Mouse (Mus musculus): ENCODE results near the gene Lcp2. TPM values are rescaled to one million over a fixed set of nuclear protein-coding genes. Genes with fewer than 3 reads are reported as not detected.

The Lcp2 gene
- polyA plus RNA-seq, 1 experiment from 2014 or later, result 2.5 TPM

DNA sequence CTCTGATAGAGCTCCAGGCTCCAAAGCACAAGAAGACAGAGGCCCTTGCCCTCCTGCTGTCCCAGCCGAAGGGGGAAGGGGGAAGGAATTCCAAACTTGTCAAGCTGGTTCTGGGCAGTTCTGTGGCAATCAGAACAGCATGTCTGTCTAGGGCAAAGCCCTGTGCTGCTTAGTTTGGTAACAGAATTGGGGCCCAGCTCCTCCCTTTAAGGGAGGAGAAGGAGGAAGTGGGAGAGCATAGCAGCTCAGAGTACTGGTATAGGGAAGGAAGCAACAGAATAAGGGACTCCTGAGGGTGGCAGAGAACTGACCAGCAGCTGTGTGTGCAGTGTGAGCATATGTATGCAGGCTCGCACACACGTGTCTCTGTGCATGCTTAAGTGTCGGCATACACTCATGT is 25.6 kb downstream of the Lcp2 start:
- no peak overlapping the region for H3K9ac ChIP-seq (ENCODE audit: low read depth, low read length)
- no peaks in the 10 kb centered on the region for H3K27me3 ChIP-seq (ENCODE audit: control insufficient read depth, insufficient read depth, low read depth, low read length)
- H3K4me1 ChIP-seq (ENCODE audit: control insufficient read depth, insufficient read depth, low read length), result no peaks in the 10 kb centered on the region
- no peaks in the 10 kb centered on the region for H3K9me3 ChIP-seq (replicated peaks; ENCODE audit: control insufficient read depth, low read length, poor library complexity, severe bottlenecking)
- no peak overlapping the region for H3K27ac ChIP-seq (ENCODE audit: low read length)
- WGBS, result 72% methylated on average over 4 of the region's 4 CpGs
- H3K36me3 ChIP-seq (ENCODE audit: control insufficient read depth, insufficient read depth, low read length), result no peaks in the 10 kb centered on the region
- ATAC-seq, result no peak
- no peak overlapping the region for H3K4me2 ChIP-seq (ENCODE audit: low read length)
- H3K4me3 ChIP-seq (ENCODE audit: low read depth, low read length), result no peak overlapping the region

DNA sequence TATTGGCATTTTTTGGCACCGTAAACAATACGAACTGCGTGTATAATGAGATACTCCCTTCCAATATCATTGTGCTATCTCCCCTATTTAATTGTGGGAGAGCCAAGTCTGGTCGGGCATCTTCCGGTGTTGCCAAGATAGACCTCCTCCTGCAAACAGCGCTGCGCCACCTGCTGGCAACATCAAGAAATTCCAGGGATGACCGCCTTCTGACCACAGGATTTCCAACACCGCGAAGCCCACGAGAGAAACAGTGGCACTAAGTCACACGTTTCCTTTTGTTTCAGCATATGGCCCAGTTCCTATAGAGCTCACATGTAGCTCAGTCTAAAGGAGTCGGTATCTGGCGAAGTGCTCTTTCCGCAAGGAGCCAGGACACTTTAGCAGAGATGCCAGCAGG is 27.1 kb downstream of the Lcp2 start:
- 16% methylated on average over 15 of the region's 15 CpGs for WGBS
- Histone ChIP-seq H3K27me3 (ENCODE audit: control insufficient read depth, insufficient read depth, low read depth, low read length) (no peaks in the 10 kb centered on the region), H3K4me1 (ENCODE audit: control insufficient read depth, insufficient read depth, low read length) (no peaks in the 10 kb centered on the region), H3K36me3 (ENCODE audit: control insufficient read depth, insufficient read depth, low read length) (no peaks in the 10 kb centered on the region), H3K9me3 (replicated peaks; ENCODE audit: control insufficient read depth, low read length, poor library complexity, severe bottlenecking) (no peaks in the 10 kb centered on the region), H3K4me3 (ENCODE audit: low read depth, low read length) (no peak overlapping the region), H3K9ac (ENCODE audit: low read depth, low read length) (no peak overlapping the region), H3K27ac (ENCODE audit: low read length) (no peak overlapping the region), H3K4me2 (ENCODE audit: low read length) (0 out of 2 replicates have a peak overlapping the region, but pooled peaks have one; percentile 26)
- ATAC-seq, result 0 out of 2 replicates have a peak, but pooled peaks have one; percentile 36

DNA sequence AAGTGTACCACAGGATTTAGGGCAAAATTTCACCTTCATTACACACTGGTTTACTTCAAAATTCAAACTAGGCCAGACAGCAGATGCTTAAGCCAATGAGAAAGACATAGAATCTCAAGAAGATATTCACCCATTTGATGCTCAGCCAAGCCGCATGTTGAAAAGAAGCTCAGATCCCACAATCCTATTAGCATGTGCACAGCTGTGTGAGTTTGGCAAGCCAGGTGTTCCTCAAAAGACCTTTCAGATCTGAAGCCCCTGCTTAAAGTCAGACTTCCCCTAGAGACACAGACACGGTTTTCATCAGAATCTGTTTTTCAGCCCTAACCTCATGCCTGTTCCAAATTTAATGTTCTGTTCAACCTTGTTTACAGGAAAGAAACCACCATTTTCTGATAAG is 31.1 kb downstream of the Lcp2 start:
- 63% methylated on average over 2 of the region's 2 CpGs for WGBS
- H3K4me2 ChIP-seq (ENCODE audit: low read length), result no peak overlapping the region
- no peak overlapping the region for H3K9ac ChIP-seq (ENCODE audit: low read depth, low read length)
- H3K27me3 ChIP-seq (ENCODE audit: control insufficient read depth, insufficient read depth, low read depth, low read length), result no peaks in the 10 kb centered on the region
- H3K4me1 ChIP-seq (ENCODE audit: control insufficient read depth, insufficient read depth, low read length), result peaks cover 5% of the 10 kb centered on the region
- H3K4me3 ChIP-seq (ENCODE audit: low read depth, low read length), result no peak overlapping the region
- H3K9me3 ChIP-seq (replicated peaks; ENCODE audit: control insufficient read depth, low read length, poor library complexity, severe bottlenecking), result no peaks in the 10 kb centered on the region
- no peak overlapping the region for H3K27ac ChIP-seq (ENCODE audit: low read length)
- ATAC-seq, result no peak
- no peaks in the 10 kb centered on the region for H3K36me3 ChIP-seq (ENCODE audit: control insufficient read depth, insufficient read depth, low read length)

DNA sequence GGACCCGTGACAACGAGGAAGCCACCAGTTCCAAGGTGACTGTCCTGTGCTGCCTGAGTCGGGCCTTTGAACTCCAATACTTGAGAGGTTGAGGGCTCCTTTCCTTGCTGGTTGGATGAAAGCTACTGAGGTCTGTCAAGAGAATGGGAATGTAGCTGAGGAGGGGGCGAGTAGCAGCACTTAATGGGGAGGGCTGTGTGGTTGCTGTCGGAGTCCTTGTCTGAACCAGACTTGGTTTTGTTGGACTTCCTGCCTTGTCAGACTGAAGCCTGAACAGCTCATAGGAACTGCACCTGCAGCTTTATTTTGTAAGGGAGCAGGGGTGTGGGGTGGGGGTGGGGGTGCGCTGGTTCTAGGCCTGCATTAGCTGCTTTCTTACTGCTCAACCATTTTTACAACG is 31.9 kb downstream of the Lcp2 start:
- Histone ChIP-seq H3K4me1 (ENCODE audit: control insufficient read depth, insufficient read depth, low read length) (peaks cover 5% of the 10 kb centered on the region), H3K36me3 (ENCODE audit: control insufficient read depth, insufficient read depth, low read length) (no peaks in the 10 kb centered on the region), H3K27me3 (ENCODE audit: control insufficient read depth, insufficient read depth, low read depth, low read length) (no peaks in the 10 kb centered on the region), H3K27ac (ENCODE audit: low read length) (no peak overlapping the region), H3K9ac (ENCODE audit: low read depth, low read length) (no peak overlapping the region), H3K4me2 (ENCODE audit: low read length) (no peak overlapping the region), H3K4me3 (ENCODE audit: low read depth, low read length) (no peak overlapping the region), H3K9me3 (replicated peaks; ENCODE audit: control insufficient read depth, low read length, poor library complexity, severe bottlenecking) (no peaks in the 10 kb centered on the region)
- WGBS, result 90% methylated on average over 7 of the region's 7 CpGs
- no peak for ATAC-seq

DNA sequence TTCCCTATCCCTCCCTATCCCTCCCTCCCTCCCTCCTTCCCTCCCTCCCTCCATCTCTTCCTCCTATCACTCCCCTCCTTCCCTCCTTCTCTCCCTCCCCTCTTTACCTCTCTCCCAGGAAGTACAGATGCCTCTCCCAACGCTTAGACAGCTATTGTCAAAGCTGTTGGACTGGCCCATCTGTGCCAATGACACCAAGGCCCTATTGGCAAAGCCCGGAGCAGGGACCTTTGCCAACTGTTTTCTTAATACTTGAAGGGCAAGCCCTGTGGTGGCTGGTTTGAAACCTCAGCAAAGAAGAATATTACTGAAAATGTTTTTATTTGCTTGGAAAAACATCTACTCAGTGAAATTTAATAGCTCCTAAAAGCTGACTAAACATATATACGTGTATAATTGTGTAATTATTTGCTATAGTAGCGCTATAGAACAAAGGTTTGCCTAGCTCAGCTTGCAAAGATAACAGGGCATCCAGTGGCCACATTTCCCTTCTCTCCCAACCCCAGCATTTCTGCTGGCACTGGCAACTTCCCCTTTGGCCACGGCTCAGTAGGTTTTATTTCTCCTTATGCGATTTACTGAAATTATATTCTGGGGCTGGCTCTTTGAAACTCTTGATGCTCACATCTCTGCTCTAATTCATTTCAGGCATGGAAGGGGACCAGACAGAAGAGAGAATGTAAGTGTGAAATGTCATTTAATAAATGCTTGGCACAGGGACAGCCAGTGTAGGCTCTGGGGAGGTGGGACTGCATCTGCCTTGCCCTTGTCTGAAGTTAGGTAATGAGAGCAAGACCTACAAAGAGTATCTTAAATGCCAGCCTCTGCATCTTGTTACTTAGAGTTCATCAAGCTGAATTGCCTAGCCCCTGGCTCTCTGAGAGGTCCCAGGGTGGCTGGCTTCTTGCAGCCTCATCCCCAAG is 33.1 kb downstream of the Lcp2 start:
- Histone ChIP-seq H3K27me3 (ENCODE audit: control insufficient read depth, insufficient read depth, low read depth, low read length) (no peaks in the 10 kb centered on the region), H3K9ac (ENCODE audit: low read depth, low read length) (no peak overlapping the region), H3K4me1 (ENCODE audit: control insufficient read depth, insufficient read depth, low read length) (peaks cover 5% of the 10 kb centered on the region), H3K4me2 (ENCODE audit: low read length) (no peak overlapping the region), H3K36me3 (ENCODE audit: control insufficient read depth, insufficient read depth, low read length) (no peaks in the 10 kb centered on the region), H3K4me3 (ENCODE audit: low read depth, low read length) (no peak overlapping the region), H3K9me3 (replicated peaks; ENCODE audit: control insufficient read depth, low read length, poor library complexity, severe bottlenecking) (no peaks in the 10 kb centered on the region), H3K27ac (ENCODE audit: low read length) (peak overlapping the region; percentile 45; the same call in 1 of the 2 replicates)
- ATAC-seq, result no peak; the same call in 1 of the 2 replicates
- 58% methylated on average over 6 of the region's 6 CpGs for WGBS

DNA sequence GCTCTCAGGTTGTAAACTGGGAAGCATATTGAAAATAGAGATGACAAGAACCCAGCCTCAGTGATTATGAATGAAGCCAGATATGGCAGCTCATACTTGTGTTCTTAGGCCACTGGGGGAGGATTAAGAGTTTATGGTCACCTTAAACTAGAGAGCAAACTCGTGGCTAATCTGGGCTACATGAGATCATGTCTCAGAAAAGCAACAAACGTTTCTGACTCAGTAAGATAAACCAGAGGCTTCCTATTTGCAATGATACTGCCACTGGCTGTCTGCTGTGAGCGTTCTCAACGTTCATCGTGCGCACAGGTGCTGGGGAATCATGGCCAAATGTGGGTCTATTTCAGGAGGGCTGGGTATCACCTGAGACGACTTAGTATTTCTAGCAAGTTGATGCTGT is 37.1 kb downstream of the Lcp2 start:
- H3K36me3 ChIP-seq (ENCODE audit: control insufficient read depth, insufficient read depth, low read length), result no peaks in the 10 kb centered on the region
- peaks cover 5% of the 10 kb centered on the region for H3K4me1 ChIP-seq (ENCODE audit: control insufficient read depth, insufficient read depth, low read length)
- H3K4me3 ChIP-seq (ENCODE audit: low read depth, low read length), result no peak overlapping the region
- no peaks in the 10 kb centered on the region for H3K9me3 ChIP-seq (replicated peaks; ENCODE audit: control insufficient read depth, low read length, poor library complexity, severe bottlenecking)
- H3K4me2 ChIP-seq (ENCODE audit: low read length), result no peak overlapping the region
- no peak overlapping the region for H3K27ac ChIP-seq (ENCODE audit: low read length)
- WGBS, result 86% methylated on average over 7 of the region's 7 CpGs
- H3K9ac ChIP-seq (ENCODE audit: low read depth, low read length), result no peak overlapping the region
- no peaks in the 10 kb centered on the region for H3K27me3 ChIP-seq (ENCODE audit: control insufficient read depth, insufficient read depth, low read depth, low read length)
- no peak for ATAC-seq

DNA sequence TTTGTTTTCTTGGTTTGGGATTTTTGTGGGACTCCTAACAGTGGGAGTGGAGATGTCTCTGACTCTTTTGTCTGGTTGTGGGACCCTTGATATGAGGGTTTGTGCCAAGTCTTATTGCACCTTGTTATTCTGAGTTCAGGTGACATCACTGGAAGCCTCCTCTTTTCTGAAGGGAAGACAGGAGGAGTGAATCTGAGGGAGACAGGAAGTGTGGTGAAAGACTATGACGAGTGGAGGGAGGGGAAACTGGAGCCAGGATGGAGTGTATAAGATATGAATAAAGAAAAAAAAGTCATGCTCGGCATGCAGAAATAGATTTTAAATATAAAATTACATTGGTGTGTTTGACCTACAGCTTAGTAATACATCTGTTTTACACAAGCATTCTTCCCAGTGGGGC is 37.9 kb downstream of the Lcp2 start:
- no peak for ATAC-seq

DNA sequence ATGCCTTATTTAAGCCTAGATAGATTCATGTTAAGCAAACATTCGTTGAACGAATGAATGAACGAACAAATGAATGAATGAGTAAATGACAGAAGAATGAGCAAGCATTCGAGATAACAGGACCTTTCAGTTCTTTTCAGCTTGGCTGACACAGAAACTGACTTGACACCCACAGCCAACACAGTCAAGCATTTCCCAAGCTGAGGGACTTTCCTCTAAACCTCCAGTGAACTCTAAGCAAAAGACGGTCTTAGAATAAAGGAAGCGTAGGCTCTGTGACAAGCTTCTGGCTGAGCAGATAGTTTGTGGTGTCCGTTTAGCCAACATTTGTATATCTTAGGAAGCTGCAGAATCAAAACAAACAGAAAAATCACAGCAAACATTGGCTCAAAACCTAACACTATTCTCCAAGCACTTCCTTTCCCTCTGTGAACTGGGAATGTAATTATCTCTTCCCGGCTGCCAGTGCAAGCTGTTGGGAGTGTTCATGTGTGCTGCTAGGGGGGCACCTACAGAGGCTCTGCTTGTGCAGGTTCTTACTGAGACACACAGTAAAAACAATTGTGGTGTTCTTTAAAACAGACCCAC is 39.5 kb downstream of the Lcp2 start:
- H3K4me2 ChIP-seq (ENCODE audit: low read length), result no peak overlapping the region
- H3K4me1 ChIP-seq (ENCODE audit: control insufficient read depth, insufficient read depth, low read length), result no peaks in the 10 kb centered on the region
- no peak overlapping the region for H3K9ac ChIP-seq (ENCODE audit: low read depth, low read length)
- ATAC-seq, result no peak
- no peaks in the 10 kb centered on the region for H3K9me3 ChIP-seq (replicated peaks; ENCODE audit: control insufficient read depth, low read length, poor library complexity, severe bottlenecking)
- H3K27me3 ChIP-seq (ENCODE audit: control insufficient read depth, insufficient read depth, low read depth, low read length), result no peaks in the 10 kb centered on the region
- no peaks in the 10 kb centered on the region for H3K36me3 ChIP-seq (ENCODE audit: control insufficient read depth, insufficient read depth, low read length)
- 82% methylated on average over 8 of the region's 8 CpGs for WGBS
- H3K27ac ChIP-seq (ENCODE audit: low read length), result no peak overlapping the region
- no peak overlapping the region for H3K4me3 ChIP-seq (ENCODE audit: low read depth, low read length)

More for the DNA sequence above, 37.9 kb downstream of the Lcp2 start:
- Histone ChIP-seq H3K4me2 (ENCODE audit: low read length) (no peak overlapping the region), H3K27me3 (ENCODE audit: control insufficient read depth, insufficient read depth, low read depth, low read length) (no peaks in the 10 kb centered on the region), H3K4me1 (ENCODE audit: control insufficient read depth, insufficient read depth, low read length) (peaks cover 5% of the 10 kb centered on the region), H3K36me3 (ENCODE audit: control insufficient read depth, insufficient read depth, low read length) (no peaks in the 10 kb centered on the region), H3K4me3 (ENCODE audit: low read depth, low read length) (no peak overlapping the region), H3K27ac (ENCODE audit: low read length) (no peak overlapping the region), H3K9ac (ENCODE audit: low read depth, low read length) (no peak overlapping the region), H3K9me3 (replicated peaks; ENCODE audit: control insufficient read depth, low read length, poor library complexity, severe bottlenecking) (no peaks in the 10 kb centered on the region)
- 65% methylated on average over 2 of the region's 2 CpGs for WGBS

DNA sequence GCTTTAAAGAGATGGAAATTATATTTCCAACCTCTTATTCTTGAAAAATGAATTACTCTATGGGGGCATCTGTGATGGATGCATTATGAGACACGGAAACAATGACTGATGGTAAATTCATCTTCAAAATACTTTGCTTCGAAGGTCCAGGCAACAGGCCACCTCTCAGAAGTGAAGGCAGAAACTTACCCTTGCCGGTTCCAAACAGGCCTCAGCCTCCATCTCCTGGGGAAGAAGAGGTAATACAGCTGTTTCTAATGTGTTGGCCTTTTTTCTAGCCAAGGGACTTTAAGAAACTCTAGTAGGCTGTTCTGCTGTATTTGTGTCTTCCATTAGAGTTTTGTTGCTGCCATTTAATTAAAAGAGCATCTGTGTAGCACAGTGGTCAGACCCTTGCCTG is 40.3 kb downstream of the Lcp2 start:
- Histone ChIP-seq H3K4me3 (ENCODE audit: low read depth, low read length) (no peak overlapping the region), H3K4me2 (ENCODE audit: low read length) (no peak overlapping the region), H3K27me3 (ENCODE audit: control insufficient read depth, insufficient read depth, low read depth, low read length) (no peaks in the 10 kb centered on the region), H3K9me3 (replicated peaks; ENCODE audit: control insufficient read depth, low read length, poor library complexity, severe bottlenecking) (no peaks in the 10 kb centered on the region), H3K36me3 (ENCODE audit: control insufficient read depth, insufficient read depth, low read length) (no peaks in the 10 kb centered on the region), H3K27ac (ENCODE audit: low read length) (no peak overlapping the region), H3K4me1 (ENCODE audit: control insufficient read depth, insufficient read depth, low read length) (no peaks in the 10 kb centered on the region), H3K9ac (ENCODE audit: low read depth, low read length) (no peak overlapping the region)
- 71% methylated on average over 3 of the region's 3 CpGs for WGBS
- ATAC-seq, result no peak
